Mouse (Mus musculus) lung, postnatal 10 days (tissue): ENCODE results near the gene Rbpj.

Experiments used
- DNase-seq: peaks from one replicate; pipeline ENCODE4 v3.0.0; 2021

The Rbpj gene

GRCm38 (mm10) chr5:53465883-53466282 is at the start of gene Rbpj:
TSS of gene Rbpj (plus strand) at chr5:53466152.
- no peak for DNase-seq

GRCm38 (mm10) chr5:53420777-53421176 is 45.2 kb upstream of the Rbpj start:
- DNase-seq, result no peak

- DNase-seq, result no peak
Measured at GRCm38 (mm10) chr5:53421291-53421690, 44.7 kb upstream of the Rbpj start.

- peak; percentile 26 for DNase-seq
Measured at GRCm38 (mm10) chr5:53427411-53427810, 38.5 kb upstream of the Rbpj start.

GRCm38 (mm10) chr5:53429683-53430477 is 36.1 kb upstream of the Rbpj start:
- DNase-seq, result peak; percentile 82

GRCm38 (mm10) chr5:53432451-53432850 is 33.5 kb upstream of the Rbpj start:
- DNase-seq, result no peak

GRCm38 (mm10) chr5:53436905-53437632 is 28.9 kb upstream of the Rbpj start:
- DNase-seq, result no peak

GRCm38 (mm10) chr5:53437767-53438166 is 28.2 kb upstream of the Rbpj start:
- no peak for DNase-seq

GRCm38 (mm10) chr5:53438268-53438667 is 27.7 kb upstream of the Rbpj start:
- no peak for DNase-seq

- peak; percentile 29 for DNase-seq
Measured at GRCm38 (mm10) chr5:53439655-53440054, 26.3 kb upstream of the Rbpj start.

GRCm38 (mm10) chr5:53444030-53444429 is 21.9 kb upstream of the Rbpj start:
- peak; percentile 59 for DNase-seq

- DNase-seq, result no peak
Measured at GRCm38 (mm10) chr5:53450945-53451344, 15.0 kb upstream of the Rbpj start.

GRCm38 (mm10) chr5:53451829-53452228 is 14.1 kb upstream of the Rbpj start:
- DNase-seq, result no peak

- DNase-seq, result no peak
Measured at GRCm38 (mm10) chr5:53452920-53453319, 13.0 kb upstream of the Rbpj start.

- no peak for DNase-seq
Measured at GRCm38 (mm10) chr5:53454706-53455105, 11.2 kb upstream of the Rbpj start.

GRCm38 (mm10) chr5:53455459-53455858 is 10.5 kb upstream of the Rbpj start:
- DNase-seq, result no peak

GRCm38 (mm10) chr5:53460196-53460595 is 5.8 kb upstream of the Rbpj start:
- DNase-seq, result no peak

GRCm38 (mm10) chr5:53463098-53464018 is 2.6 kb upstream of the Rbpj start:
- peak; percentile 16 for DNase-seq

GRCm38 (mm10) chr5:53466422-53467333 is 726 bp downstream of the Rbpj start:
- no peak for DNase-seq

- no peak for DNase-seq
Measured at GRCm38 (mm10) chr5:53467602-53468001, 1.6 kb downstream of the Rbpj start.

- DNase-seq, result no peak
Measured at GRCm38 (mm10) chr5:53468366-53468765, 2.4 kb downstream of the Rbpj start.
